Mouse (Mus musculus) olfactory bulb, adult 2 months (tissue): ENCODE results near the gene Abca3.

ENCODE experiments used
- CTCF ChIP-seq: fragments of 200-500 bp; IDR thresholded peaks from 2 replicates; pipeline ENCODE4 v1.5.1; 2012; ENCODE audit warnings: low read depth, mild to moderate bottlenecking, low read length, moderate library complexity; ENCODE audit not compliant: insufficient read depth
- POLR2A ChIP-seq: fragments of 200-500 bp; IDR thresholded peaks from 2 replicates; pipeline ENCODE4 v1.6.1; 2012; ENCODE audit warnings: mild to moderate bottlenecking, low read depth, low read length, moderate library complexity; ENCODE audit not compliant: insufficient read depth

DNA sequence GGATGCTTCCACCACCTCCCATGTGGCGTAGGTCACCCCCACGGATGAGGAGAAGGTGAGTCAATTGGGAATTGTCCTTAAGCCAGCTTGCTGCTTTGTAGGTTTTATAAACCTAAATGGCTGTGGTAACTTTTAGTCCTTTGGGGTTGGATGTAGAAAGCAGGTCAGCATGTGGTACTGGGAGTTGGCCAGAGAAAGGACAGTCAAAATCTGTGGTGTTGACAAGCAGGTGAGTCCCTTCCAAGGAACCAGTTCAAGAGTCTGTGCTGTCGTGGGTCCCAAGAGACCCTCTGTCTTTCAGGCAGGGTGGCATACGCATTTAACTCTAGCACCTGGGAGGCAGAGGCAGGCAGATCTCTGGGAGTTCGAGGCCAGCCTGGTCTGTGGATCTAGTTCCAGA lies 72.7 kb downstream of the Abca3 start:
- TF ChIP-seq POLR2A (no peak), CTCF (no peak)
